Mouse (Mus musculus) thymus, postnatal 10 days (tissue): ENCODE results near the gene Rpl13.
"Not testable (repeated sequence)": the region's sequence is repeated elsewhere in the genome, so short reads cannot be mapped to it uniquely, and the experiment has no call there.

Experiments used
- DNase-seq, 2 experiments: peaks; one replicate each; pipeline ENCODE4 v3.0.0; 2021; ENCODE audit warnings: low spot score in 2 of 2

Gene Rpl13

DNA sequence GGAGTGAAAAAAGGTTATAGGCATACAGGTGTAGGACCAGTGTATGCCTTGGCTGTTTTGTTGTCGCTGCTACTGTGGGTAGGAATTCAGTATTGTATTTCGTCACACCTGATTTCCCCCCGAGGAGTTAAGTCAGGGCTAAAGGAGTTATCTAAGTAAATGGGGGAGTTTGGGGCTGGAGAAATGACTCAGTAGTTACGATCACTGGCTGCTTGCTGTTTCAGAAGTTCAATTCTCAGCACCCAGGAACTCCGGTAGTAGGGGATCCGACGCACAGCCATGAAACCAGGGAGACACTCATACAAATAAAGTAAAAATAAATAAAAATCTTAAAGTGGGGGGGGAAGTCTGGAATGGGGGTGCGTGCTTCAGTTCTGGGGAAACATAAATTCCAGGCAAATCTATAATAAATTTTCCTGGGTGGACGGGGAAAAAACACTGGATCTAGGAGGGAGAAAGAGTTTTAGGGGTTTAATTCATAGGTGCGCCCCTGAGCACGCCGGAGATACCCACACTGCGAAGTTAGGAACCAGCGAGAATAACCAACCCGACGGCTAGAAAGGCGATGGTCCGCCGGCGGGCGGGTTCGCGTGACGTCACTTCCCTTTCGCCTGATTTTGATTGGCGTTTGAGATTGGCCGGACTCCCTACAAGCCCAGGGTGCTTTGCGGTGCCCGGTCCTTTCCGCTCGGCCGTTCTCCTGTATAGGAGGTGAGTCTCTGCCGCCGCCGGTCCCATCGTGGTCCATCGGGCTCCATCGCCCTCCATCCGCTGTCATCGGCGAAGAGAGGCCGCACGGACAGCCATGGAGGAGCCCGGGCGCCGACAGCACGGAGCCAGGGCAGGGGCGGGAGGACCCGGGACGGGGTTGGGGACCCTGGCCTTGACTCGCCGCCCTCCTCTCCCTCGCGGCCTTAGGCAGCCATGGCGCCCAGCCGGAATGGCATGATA lies at the start of gene Rpl13:
Rpl13 (plus strand) TSS at position 616 of the 951 bp plus-strand sequence.
- peak; percentile 94 for DNase-seq

DNA sequence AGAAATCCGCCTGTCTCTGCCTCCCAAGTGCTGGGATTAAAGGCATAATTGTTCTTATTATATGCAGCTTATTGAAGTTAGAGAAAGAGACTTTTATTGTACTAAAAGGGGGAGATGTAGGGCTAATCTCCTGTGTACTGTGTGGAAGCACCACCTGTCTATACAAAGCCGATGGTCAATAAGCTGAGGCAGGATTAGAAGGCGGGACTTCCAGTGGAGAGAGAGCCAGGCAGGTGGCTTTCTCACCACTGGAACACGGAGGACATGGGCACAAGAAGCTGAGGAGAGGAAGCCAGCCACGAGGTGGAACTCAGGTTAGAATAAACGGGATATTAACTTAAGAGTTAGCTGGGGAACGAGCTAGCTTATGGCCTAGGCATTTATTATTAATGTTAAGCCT lies 39.4 kb upstream of the Rpl13 start, which contains the start of gene Spg7:
Spg7 (plus strand) TSS at position 222 of the 400 bp plus-strand sequence.
- DNase-seq, result no peak

DNA sequence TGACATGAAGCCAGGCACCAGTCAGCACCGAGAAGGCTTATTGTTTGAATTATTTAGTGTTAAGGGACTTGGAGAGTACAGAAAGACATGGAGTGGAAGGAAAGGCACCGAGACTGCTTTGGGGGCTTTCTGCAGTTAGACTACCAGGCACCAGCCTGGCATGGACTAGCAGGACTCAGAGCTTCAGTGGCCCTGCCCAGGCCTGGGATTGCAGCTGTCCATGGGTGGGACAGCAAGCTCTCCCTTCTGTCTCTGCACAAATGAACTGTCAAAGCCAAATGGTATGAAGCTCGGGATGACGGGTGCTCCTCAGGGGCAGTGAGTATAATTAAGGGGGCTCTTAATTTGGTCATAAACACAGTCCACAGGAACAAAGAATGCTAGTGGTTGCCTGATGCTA lies 38.1 kb upstream of the Rpl13 start:
- DNase-seq, result no peak

DNA sequence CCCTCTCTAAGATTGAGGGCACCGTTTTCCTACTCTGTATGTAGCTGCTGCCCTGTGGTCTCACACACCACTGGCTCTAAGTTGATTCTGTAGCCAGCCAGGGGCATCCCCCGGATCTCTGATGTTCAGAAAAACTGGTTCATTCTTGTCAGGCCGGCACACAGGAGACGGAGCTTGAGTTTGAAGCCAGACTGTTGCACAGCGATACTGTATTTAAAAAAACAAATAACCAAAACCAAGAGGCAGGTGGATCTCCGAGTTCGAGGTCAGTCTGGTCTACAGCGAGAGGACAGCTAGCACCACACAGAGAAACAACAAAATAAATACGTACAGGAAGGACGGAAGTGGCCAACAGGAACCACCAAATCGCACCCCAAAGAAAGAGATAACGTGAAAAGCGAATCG lies 37.3 kb upstream of the Rpl13 start:
- DNase-seq, result peak; percentile 12 to 28

DNA sequence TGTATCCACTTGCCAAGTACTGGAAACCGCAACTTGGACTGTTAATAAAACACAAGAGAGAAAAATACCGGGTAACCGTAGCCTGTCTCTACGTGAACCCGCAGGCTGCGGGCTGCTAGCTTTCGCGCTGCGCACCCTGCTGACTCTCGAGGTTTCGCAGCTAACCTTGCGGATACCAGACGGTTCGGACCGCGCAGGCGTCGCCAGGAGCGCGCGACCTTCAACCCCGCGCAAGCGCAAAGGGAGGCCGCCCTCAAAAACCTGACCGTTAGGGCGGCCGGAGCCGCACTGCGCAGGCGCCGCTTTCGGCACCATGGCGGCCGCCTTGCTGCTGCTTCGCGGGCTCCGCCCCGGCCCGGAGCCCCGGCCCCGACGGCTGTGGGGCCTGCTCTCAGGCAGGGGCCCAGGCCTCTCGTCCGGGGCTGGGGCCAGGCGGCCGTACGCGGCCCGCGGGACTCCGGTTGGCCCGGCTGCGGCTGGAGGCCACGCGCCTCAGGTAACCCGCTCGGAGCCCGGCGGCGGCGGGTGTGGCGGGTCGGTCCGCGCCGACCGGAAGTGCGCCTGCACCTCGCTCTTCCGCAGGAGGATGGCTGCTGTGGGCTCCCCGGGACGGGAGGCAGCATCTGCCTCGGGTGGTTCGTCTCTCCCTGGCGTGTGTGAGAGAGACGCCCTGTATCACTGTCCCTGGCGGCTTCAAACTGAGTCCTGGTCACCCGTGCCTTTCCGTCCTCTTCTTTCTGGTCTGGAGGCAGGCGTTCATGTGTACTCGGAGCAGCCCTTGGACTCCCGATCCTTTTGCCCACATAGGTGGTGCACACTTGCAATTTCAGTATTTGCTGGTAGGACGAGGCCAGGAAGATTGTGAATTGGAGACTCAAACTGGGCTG lies 36.7 kb upstream of the Rpl13 start:
- DNase-seq, result peak; percentile 93 to 95

DNA sequence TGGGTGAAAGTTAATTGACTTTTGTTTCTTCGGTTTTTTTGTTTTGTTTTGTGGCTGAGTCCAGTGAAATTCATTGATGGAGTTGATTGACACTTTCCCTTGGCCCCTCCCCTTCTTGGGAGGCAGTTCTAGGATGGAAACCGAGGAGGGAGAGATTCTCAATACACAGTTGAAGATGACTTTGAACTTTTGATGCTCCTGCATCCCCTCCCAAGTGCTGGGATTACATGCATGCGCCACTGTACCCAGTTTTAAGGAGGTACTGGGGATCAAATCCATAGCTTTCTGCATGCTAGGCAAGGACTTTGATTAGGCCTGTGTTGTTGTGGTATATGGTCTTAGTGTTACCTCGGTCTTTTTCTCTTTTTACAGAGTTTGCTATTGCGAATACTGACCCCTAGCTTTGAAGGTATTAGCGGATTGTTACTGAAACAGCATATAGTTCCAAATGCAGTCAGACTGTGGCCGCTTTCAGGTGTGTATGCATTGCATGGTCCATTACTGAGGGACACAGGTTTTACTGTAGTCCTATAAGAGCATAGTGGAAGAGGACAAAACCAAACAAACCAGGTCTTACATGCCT lies 36.0 kb upstream of the Rpl13 start:
- no peak for DNase-seq

DNA sequence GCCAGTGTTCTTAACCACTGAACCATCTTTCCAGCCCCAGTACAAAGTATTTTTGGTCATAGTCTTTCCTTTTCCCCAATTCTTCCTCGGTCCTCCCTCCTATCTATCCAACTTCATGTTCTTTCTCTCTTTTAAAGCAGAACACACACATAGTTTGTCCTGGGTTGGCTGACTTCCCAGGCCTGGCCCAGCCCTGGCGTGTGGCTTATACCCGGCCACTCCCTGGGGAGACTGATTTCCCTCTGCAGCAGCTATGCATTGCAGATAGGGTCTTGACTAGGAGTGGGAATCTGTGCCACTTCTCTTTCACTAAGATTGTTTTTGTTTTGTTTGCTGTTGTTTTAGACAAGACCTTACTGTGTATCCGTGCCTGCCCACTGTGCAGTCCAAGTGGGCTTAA lies 31.0 kb upstream of the Rpl13 start:
- no peak for DNase-seq

DNA sequence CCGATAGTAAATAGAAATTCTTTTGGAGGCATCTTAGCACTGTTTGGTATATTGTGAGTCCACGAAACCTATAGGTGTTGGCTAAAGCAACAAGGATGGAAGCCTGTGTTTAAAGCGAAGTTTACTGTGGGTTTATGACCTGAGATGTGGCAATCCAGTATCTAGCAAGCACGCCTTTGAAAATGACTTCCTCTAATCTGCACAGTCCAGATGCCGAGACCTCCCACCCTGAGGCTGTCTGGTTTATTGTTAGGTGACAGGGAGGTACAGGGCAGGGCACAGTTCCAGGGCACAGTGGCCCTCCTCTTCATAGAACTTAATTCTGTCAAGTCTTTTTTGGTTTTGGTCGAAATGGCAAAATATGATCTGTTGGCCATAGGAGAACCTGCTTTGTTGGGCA lies 24.9 kb upstream of the Rpl13 start:
- no peak for DNase-seq

DNA sequence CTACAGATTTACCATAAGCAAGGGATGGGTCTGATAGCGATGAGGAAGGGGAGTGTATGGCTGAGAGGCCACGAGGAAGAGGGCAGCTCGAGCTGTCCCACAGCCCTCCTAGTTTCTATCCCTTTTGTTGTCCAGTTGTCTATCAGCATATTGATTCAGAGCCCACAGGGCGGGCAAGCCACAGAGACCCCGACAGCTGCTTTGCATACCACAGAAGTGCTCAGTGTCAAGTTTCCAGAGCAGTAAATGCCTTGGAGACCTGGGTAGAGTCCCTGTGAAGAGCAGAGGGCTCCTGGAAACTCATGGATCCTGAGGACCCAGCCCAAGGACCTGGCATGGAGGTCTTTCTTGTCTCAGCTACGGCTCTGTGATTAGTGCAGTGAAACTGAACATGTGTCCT lies 19.2 kb upstream of the Rpl13 start:
- no peak for DNase-seq

DNA sequence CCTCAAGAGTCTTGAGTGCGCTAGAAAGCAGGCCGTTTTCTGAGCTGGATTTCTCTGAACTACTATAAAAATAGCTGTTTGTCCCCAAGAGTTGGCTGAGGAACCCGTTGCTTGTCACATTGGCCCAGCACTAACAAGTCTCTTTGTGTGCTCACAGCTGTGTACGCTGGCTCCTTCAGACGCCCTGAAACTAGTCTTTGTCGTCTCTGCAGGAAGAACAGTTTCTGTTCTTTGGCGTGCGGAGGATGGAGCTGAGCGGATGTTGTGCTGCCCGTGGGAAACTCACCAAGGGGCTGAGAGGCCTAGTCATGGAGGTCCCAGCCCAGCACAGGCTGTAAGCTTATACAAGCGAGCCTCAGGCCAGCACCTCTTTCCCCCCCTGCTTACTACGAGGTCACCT lies 18.5 kb upstream of the Rpl13 start:
- no peak for DNase-seq

DNA sequence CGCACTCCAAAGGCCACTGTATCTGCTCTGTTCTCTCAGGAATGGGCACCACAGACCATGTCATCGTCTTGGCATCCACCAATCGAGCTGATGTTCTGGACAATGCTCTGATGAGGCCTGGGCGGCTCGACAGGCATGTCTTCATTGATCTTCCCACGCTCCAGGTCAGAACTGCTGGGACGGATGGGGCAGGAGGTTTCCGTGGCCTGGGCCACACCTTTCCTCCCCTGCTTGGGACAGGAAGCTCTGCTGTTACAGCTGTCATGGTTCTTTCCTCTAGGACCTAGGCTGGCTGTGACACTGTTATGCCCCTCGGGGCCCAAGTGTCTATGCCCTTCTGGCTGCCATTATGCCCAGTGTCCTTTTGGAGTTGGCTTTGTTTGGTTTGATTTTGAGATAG lies 14.9 kb upstream of the Rpl13 start:
- DNase-seq, result no peak

DNA sequence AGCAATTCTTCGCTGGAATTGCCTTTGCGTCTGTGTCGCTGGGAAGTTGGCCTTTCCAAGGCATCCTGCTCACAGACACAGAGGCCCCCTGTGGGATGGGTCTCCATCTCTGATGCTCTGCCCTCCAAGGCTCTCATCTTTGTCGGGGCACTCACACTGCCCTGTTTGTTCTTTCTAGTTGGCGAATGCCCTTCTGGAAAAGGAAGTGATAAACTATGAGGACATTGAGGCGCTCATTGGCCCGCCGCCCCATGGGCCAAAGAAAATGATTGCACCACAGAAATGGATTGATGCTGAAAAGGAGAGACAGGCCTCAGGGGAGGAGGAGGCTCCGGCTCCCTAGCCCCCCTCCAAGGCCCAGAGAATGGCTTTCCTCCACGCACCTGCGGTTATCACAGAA lies 4.9 kb upstream of the Rpl13 start:
- no peak for DNase-seq

DNA sequence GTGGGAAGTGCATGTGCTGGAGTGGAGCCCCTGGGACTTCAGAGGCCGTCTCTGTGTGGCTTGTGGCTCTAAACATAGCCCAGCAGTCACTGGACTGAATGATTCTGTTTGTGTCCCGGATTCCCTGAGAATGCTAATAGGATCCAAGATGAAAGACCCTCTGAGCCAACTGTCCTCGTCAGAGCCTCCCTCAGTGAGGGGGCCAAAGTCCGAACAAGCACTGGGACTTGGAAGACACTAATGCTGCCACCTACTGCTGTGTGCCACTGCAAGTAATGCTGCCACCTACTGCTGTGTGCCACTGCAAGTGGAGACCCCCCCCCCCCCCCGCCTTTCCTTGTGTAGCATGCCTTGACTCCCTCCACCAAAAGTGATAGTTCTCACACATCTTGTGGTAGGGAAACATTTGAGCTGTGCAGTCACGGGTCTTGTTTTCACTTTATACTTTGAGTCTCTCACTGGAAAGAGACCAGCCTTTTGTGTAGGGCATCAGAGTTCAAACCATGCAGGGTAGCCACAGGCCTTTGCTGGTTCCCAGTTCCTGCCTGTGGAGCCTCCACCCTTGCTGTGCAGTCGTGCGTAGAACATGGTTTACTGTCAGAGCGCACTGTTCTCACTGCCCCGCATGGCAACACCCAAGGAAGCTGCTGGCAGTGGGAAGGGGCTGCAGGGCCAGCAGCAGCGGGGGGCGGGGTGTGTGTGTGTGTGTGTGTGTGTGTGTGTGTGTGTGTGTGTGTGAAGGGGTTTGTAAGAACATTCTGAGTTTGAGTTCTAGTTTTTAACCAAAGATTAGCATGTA lies 4.2 kb upstream of the Rpl13 start:
- peak; percentile 35 to 54 for DNase-seq

DNA sequence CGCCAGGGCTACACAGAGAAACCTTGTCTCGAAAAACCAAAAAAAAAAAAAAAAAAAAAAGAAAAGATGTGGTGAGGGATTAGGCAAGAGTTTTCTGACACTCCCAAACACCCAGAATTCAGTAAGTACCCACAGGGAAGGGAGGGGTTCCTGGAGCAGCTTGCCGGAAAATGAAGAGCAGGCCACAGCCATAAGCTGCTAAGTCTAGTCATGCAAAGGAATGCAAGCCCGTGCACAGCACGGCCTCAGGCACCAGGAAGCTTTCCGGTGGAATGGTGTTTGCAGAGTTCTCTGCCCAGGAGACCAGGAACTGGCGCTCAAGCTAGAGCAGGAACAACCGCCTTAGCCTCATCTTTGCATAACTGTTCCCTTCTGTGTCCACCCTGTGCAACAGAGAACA lies 1.9 kb upstream of the Rpl13 start:
- no peak for DNase-seq

DNA sequence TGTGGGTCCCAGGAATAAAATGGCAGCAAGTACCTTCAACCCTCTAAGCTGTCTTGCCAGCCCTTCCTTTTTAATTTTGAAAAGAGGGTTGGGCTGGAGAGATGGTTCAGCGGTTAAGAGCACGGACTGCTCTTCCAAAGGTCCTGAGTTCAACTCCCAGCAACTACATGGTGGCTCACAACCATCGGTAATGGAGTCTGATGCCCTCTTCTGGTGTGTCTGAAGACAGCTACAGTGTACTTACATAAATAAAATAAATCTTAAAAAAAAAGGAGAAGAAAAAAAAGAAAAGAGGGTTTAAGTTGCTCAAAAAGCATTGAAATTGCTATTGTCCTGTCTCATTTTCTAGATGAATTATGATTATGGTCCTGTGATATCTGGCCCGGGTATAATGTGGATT lies 906 bp upstream of the Rpl13 start:
- DNase-seq, result no peak

DNA sequence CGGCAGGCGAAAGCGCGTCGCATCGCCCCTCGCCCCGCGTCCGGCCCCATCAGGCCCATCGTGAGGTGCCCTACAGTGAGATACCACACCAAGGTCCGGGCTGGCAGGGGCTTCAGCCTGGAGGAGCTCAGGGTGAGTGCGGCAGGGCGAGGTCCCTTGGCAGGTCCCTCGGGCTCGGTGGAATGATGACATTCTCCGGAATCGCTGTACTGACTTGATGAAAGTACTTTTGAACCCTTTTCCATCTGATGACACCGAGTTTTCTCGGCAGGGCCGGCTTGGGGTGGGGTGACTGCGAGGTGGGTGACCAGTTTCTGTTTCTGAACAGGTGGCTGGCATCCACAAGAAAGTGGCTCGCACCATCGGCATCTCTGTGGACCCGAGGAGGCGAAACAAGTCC lies 705 bp downstream of the Rpl13 start:
- DNase-seq, result not testable (repeated sequence)

DNA sequence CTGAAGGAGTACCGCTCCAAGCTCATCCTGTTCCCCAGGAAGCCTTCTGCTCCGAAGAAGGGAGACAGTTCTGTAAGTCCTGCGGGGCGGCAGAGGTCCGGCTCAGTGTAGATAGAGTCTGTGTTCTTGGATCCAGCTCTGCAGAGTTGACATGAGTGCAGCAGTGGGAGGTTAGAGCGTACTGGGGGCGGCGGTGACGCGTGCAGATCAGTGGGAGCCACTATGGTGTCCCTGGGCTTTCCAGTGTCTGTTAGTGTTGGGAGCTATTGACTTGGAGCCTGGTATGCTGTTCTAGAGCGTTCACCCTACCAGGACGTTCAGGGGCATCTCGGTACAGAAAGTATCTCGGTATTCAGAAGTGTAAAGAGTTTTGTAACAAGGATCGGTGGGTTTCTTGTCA lies 1.1 kb downstream of the Rpl13 start:
- DNase-seq, result no peak

DNA sequence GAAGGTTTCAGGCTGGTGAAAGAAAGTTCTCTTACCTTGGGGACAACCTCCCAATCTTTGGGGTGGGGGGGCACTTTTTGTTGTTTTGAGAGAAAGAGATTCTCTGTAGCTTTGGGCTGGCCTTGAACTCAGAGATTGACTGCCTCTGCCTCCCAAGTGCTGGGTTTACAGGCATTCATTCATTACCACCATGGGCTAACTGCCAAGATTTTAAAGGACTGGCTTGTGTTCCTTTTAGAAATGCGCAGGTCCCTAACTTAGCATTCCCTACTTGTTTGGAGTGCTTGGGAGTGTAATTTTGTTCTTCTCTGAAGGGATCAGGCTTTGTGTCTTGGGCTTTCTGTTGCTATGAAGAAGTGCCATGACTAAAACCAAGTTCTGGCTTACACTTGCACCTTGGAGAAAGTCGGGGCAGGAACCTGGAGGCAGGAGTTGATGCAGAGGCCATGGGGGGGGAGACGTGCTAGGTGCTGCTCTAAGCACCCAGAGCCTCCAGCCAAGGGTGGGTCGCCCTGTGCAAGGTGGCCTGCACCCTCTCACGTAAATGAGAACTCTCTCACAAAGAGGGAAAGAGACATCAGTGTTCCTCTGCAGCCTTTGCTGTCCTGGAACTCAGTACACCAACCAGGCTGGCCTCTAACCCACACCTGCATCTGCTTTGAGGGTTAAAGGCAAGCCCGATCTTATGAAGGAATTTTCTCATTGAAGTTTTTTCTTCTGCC lies 2.1 kb downstream of the Rpl13 start:
- DNase-seq, result no peak

DNA sequence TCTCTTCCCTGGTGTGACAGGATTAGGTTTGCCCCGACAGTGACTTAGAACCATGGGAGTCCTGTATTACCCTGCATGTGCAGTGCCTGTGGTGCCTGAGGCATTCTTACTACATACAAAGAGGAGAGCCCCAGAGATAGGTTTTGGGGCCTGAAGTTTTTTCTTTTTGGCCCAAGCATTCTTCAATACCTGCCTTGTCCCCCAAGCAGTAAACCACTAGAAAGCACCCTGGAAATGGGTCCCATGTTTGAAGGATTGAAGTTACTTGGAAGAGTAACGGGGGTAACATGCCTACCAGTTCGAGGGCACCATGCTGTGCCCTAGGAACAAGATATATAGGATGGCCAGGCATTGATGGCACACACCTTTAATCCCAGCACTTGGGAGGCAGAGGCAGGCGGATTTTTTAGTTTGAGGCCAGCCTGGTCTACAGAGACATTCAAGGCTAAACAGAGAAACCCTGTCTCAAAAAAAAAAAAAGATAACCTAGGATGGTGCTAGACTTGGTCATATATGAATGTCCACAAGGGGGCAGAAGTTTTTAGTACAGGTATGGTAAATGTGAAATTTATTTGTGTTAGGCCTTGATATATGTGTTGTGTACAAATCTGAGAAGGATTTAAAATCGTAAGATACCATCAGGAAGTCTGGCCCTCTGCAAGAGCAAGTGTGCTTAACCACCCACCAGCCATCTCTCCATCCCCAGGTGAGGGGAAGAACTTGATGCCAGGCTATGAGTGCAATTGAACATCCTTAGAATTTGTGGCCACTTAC lies 3.6 kb downstream of the Rpl13 start:
- peak in 1 of 2 experiments; percentile 55 for DNase-seq

DNA sequence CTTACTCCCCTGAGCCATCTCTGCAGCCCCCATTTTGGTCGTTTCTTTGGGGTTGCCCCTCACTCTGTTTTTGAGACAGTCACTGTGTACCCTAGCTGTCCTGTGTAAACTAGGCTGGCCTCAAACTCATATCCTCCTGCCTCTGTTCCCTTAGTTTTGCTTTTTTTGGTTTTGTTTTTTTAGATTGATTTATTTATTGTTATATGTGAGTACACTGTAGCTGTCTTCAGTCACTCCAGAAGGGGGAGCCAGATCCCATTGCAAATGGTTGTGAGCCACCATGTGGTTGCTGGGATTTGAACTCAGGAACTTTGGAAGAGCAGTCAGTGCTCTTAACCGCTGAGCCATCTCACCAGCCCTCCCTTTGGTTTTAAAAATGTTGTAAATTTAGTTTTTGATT lies 4.4 kb downstream of the Rpl13 start:
- DNase-seq, result peak in 1 of 2 experiments; percentile 33
